Mouse (Mus musculus): ENCODE results near the gene Ptk7.

GRCm38 (mm10) chr17:46603229-46603628 lies 26.1 kb downstream of the Ptk7 start:
- TF ChIP-seq EP300 (IDR thresholded peaks at IDR 0.05; ENCODE audit: low read depth) (no peak), CTCF (IDR thresholded peaks at IDR 0.05; ENCODE audit: low read depth) (no peak)

Data from heart, postnatal 0 days (tissue).